Comparison of ENCODE assay signal across 8 mouse cellular contexts in genomic region chr5:113716581-113717388, GRCm38 (mm10). TPM values are rescaled to one million over a fixed set of nuclear protein-coding genes. Genes with fewer than 3 reads are reported as not detected.
DNase-seq lines count a peak whose midpoint lies in the region; ATAC-seq lines count a peak whose summit lies in the region.

No protein-coding gene starts in this region.

- ATAC-seq in embryonic facial prominence, embryonic 14.5 days (ENCODE audit: low read depth): peak; percentile 76; the same call in 1 of the 2 replicates
- peak; percentile 89 for ATAC-seq in midbrain, embryonic 13.5 days
- no peak for ATAC-seq in erythroblast, adult 5-6 weeks (replicated peaks; ENCODE audit: low FRiP score, poor library complexity, severe bottlenecking)

- H3K4me3 ChIP-seq in embryonic facial prominence, embryonic 14.5 days (ENCODE audit: low read depth, low read length): no peak overlapping the region
- H3K4me3 ChIP-seq in midbrain, embryonic 13.5 days (replicated peaks): no peak overlapping the region

- intact Hi-C loops in heart, postnatal 25 days (cut with DNase I): no loop called here

- no peaks in the 10 kb centered on the region for H3K27me3 ChIP-seq in embryonic facial prominence, embryonic 14.5 days (replicated peaks; ENCODE audit: control insufficient read depth, insufficient read depth, low read length)
- H3K27me3 ChIP-seq in midbrain, embryonic 13.5 days: no peaks in the 10 kb centered on the region

- H3K4me2 ChIP-seq in embryonic facial prominence, embryonic 14.5 days (ENCODE audit: low read depth, low read length): no peak overlapping the region
- H3K4me2 ChIP-seq in midbrain, embryonic 13.5 days (replicated peaks): peak overlapping the region; percentile 37

- H3K36me3 ChIP-seq in embryonic facial prominence, embryonic 14.5 days (ENCODE audit: control insufficient read depth, insufficient read depth, low read length): no peaks in the 10 kb centered on the region
- H3K36me3 ChIP-seq in midbrain, embryonic 13.5 days: no peaks in the 10 kb centered on the region

- no peak overlapping the region for H3K27ac ChIP-seq in embryonic facial prominence, embryonic 14.5 days (replicated peaks; ENCODE audit: low read depth, low read length)
- peak overlapping the region; percentile 90 for H3K27ac ChIP-seq in midbrain, embryonic 13.5 days

- no peaks in the 10 kb centered on the region for H3K9me3 ChIP-seq in embryonic facial prominence, embryonic 14.5 days (ENCODE audit: control insufficient read depth, low read length)
- H3K9me3 ChIP-seq in midbrain, embryonic 13.5 days: no peaks in the 10 kb centered on the region

- 10% methylated on average over 12 of the region's 12 CpGs for WGBS in embryonic facial prominence, embryonic 14.5 days
- WGBS in midbrain, embryonic 13.5 days: 6% methylated on average over 12 of the region's 12 CpGs

- H3K9ac ChIP-seq in embryonic facial prominence, embryonic 14.5 days (ENCODE audit: low read depth, low read length): no peak overlapping the region
- H3K9ac ChIP-seq in midbrain, embryonic 13.5 days (replicated peaks): no peak overlapping the region

- peak; percentile 54 for DNase-seq in heart, postnatal 4 days
- no peak for DNase-seq in heart, postnatal 25 days (ENCODE audit: low spot score)
- DNase-seq in Muller cell, postnatal 12 days (ENCODE audit: inconsistent ontology term): peak; percentile 63
- peak; percentile 87 for DNase-seq in embryonic facial prominence, embryonic 14.5 days (ENCODE audit: low spot score)
- peak; percentile 65 to 73 for DNase-seq in kidney, postnatal 4 days
- DNase-seq in urinary bladder, postnatal 25 days (ENCODE audit: low spot score): no peak

- H3K4me1 ChIP-seq in embryonic facial prominence, embryonic 14.5 days (ENCODE audit: control insufficient read depth, insufficient read depth, low read length): no peaks in the 10 kb centered on the region
- peaks cover 39% of the 10 kb centered on the region for H3K4me1 ChIP-seq in midbrain, embryonic 13.5 days (replicated peaks)

RNA-seq across cellular contexts. Expression of gene 1700069L16Rik, which starts 7.8 kb away (rescaled TPM):
- not detected for total RNA-seq in heart, postnatal 4 days (2021)
- total RNA-seq in heart, postnatal 25 days (2021): not detected
- not detected in 2 replicates for polyA plus RNA-seq in embryonic facial prominence, embryonic 14.5 days (2014; fragmentation: Nextera tagmentation; extraction: Ambion mirVana)
- polyA plus RNA-seq in midbrain, embryonic 13.5 days (2015; fragmentation: Nextera tagmentation; extraction: Ambion mirVana): not detected in 2 replicates
- not detected in 2 replicates for total RNA-seq in erythroblast, adult 5-6 weeks (2015; ENCODE audit: low replicate concordance)
- total RNA-seq in erythroblast, adult 5-6 weeks (2017; ENCODE audit: low replicate concordance): not detected in 2 replicates

RNA-seq across cellular contexts. Expression of gene Ficd, which starts 18.8 kb away (rescaled TPM):
- total RNA-seq in heart, postnatal 4 days (2021): 1 to 10 TPM; 3.9 to 4.4 TPM
- 1 to 10 TPM; 6.4 to 7.8 TPM for total RNA-seq in heart, postnatal 25 days (2021)
- 5.4 and 6.4 TPM in 2 replicates for polyA plus RNA-seq in embryonic facial prominence, embryonic 14.5 days (2014; fragmentation: Nextera tagmentation; extraction: Ambion mirVana)
- polyA plus RNA-seq in midbrain, embryonic 13.5 days (2015; fragmentation: Nextera tagmentation; extraction: Ambion mirVana): 7.2 and 7.8 TPM in 2 replicates
- total RNA-seq in erythroblast, adult 5-6 weeks (2015; ENCODE audit: low replicate concordance): 1.3 TPM in 1 of 2 replicates, not detected in the other
- 0.56 and 0.94 TPM in 2 replicates for total RNA-seq in erythroblast, adult 5-6 weeks (2017; ENCODE audit: low replicate concordance)

RNA-seq across cellular contexts. Expression of gene Sart3, which starts 55.5 kb away (rescaled TPM):
- 10 to 100 TPM; 30.4 to 30.7 TPM for total RNA-seq in heart, postnatal 4 days (2021)
- total RNA-seq in heart, postnatal 25 days (2021): 10 to 100 TPM; 14.1 to 17.1 TPM
- 37.2 and 39.3 TPM in 2 replicates for polyA plus RNA-seq in embryonic facial prominence, embryonic 14.5 days (2014; fragmentation: Nextera tagmentation; extraction: Ambion mirVana)
- polyA plus RNA-seq in midbrain, embryonic 13.5 days (2015; fragmentation: Nextera tagmentation; extraction: Ambion mirVana): 51.1 and 58.5 TPM in 2 replicates
- 4.0 and 6.1 TPM in 2 replicates for total RNA-seq in erythroblast, adult 5-6 weeks (2015; ENCODE audit: low replicate concordance)
- total RNA-seq in erythroblast, adult 5-6 weeks (2017; ENCODE audit: low replicate concordance): 13.8 and 23.1 TPM in 2 replicates

RNA-seq across cellular contexts. Expression of gene Iscu, which starts 55.8 kb away (rescaled TPM):
- 100 to 1,000 TPM; 102 to 104 TPM for total RNA-seq in heart, postnatal 4 days (2021)
- total RNA-seq in heart, postnatal 25 days (2021): 100 to 1,000 TPM; 164 to 165 TPM
- 103 and 107 TPM in 2 replicates for polyA plus RNA-seq in embryonic facial prominence, embryonic 14.5 days (2014; fragmentation: Nextera tagmentation; extraction: Ambion mirVana)
- polyA plus RNA-seq in midbrain, embryonic 13.5 days (2015; fragmentation: Nextera tagmentation; extraction: Ambion mirVana): 93.0 and 101 TPM in 2 replicates
- 137 and 178 TPM in 2 replicates for total RNA-seq in erythroblast, adult 5-6 weeks (2015; ENCODE audit: low replicate concordance)
- 139 and 170 TPM in 2 replicates for total RNA-seq in erythroblast, adult 5-6 weeks (2017; ENCODE audit: low replicate concordance)

Comparison
In these comparisons a context has a peak if more than half of its experiments do, and no peak if none do; other contexts are left out.
1. DNase-seq: peak in heart, postnatal 4 days (single experiment), Muller cell, postnatal 12 days (single experiment), embryonic facial prominence, embryonic 14.5 days (single experiment) and kidney, postnatal 4 days (2 of 2); none in heart, postnatal 25 days (single experiment) and urinary bladder, postnatal 25 days (single experiment).